Mouse (Mus musculus): ENCODE measurements around the gene Tex33.

- TF ChIP-seq POLR2A (IDR thresholded peaks at IDR 0.05; ENCODE audit: low read depth, low read length) = no peak
- no peak for TF ChIP-seq CTCF (IDR thresholded peaks at IDR 0.05; ENCODE audit: extremely low read depth, insufficient read length, insufficient replicate concordance, low read depth, low read length)
These were observed 35.2 kb upstream of the Tex33 start for GRCm38 (mm10) chr15:78430874-78431273.
